Mouse (Mus musculus): ENCODE results near the gene Sass6.

DNA sequence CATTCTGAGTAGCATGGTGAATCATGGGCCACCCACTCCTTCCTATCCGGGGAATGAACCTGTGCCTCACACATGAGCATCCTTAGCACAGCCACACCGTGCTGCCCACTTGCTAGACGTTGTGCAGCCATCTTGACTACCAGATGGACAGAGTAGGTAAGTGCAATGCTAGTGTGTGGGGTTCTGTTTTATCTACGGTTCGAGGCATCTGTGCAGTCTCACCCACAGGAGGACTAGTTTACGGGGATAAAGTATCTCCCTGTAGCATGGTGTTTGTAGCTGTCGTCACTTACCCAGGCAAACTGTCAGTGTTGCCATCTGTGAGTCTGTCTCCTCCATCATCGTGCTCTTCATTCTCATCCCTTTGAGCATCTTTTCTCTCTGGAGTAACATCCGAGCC is 12.6 kb upstream of the Sass6 start:
- no peak for TF ChIP-seq CHD2 (IDR thresholded peaks at IDR 0.05; ENCODE audit: low read depth, low read length)
- TF ChIP-seq MAFK (IDR thresholded peaks at IDR 0.05; ENCODE audit: insufficient read depth, low read depth, low read length): no peak
